Mouse (Mus musculus): ENCODE data around the gene Ly86.

The Ly86 gene

GRCm38 (mm10) chr13:37353868-37354267, 8.9 kb downstream of the Ly86 start:
- DNase-seq (ENCODE audit: low read depth) = no peak

DNA sequence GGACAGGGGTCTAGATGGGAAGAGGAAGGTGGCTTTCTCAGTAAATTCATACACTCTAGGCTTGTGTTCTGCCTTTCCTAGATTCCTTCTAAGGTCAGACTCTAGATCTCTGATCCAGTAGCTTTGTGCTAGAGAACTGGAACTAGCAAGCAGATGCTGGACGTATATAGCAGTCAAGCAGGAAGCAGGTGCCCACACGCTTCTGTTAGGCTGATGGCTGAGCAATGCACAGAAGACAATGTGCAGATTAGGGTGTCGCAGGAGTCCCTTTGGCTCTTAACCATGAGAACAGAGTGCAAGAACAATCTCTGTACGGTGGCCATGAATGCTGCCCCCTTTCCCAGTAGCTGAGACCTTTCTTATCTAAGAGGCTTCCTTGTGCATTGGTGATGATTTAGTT, 9.4 kb downstream of the Ly86 start:
- no peak for DNase-seq (ENCODE audit: low read depth)

DNA sequence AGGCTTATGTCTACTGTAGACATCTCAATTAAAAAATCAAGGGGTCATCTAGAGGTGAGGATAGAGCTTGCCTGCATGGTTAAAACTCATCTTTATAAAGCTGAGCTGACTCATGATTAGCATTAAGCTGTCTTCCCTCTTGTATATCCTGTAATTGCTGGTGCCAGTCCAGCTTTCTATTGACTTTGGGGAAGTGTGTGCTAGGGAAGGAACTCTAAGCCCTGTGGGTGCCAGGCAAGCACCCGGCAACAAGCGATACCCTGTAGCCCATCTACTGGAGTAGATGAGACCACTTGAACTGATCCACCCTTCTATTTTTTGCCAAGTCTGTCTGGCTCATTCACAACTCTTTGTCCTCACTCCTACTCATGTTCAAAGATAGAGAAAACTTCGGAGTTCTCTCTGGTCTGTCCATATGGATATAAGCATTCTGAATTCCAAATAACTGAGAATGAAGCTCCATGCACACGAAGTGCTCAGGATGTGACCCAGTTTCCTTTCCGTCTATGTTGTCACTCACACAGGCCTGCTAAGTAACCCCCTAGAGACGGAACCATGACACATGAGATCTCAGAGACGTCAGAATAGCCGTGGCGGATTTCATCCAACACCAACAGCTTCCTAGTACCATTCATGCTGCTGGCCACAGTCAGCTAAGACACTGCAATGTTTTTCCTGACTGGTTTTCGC, 10.8 kb downstream of the Ly86 start:
- DNase-seq (ENCODE audit: low read depth) = no peak

GRCm38 (mm10) chr13:37356549-37356948, 11.5 kb downstream of the Ly86 start:
- DNase-seq (ENCODE audit: low read depth) = no peak

DNA sequence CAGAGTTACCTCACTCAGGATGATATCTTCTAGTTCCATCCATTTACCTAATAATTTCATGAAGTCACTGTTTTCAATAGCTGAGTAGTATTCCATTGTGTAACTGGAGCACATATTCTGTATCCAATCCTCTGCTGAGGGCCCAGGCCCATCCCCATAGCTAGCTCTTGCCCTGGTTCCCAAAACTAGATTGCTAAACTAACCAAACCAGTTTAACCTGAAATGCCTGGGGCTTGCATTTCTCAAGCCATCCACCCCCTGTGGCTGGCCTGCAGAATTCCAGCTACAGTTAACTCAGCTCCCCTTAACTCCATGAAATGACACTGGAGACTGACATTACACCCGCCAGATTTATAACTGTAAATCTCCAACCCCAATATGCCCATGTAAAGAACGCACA, 13.1 kb downstream of the Ly86 start:
- DNase-seq (ENCODE audit: low read depth) = no peak

- peak; percentile 81 for DNase-seq (ENCODE audit: low read depth)
These were observed 16.2 kb downstream of the Ly86 start for GRCm38 (mm10) chr13:37361249-37361648.

DNA sequence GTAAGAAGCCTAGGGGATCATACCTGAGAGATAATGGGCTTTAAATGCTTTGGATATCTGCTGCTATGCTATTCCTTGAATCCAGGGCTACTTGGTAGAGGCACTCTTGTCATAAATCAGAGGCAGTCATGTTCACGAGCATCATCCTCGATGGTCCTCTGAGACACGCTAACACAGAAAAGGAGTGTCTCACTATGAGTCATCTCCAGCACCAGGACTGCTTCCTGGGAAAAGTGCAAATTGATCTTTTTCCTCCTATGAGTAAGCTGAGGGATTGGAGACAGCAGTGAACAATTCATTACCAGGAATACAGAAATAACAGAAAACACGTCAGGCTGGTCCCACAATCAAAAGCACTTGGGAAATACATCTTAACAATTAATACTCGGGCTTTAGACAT, 19.3 kb downstream of the Ly86 start:
- peak; percentile 65 for DNase-seq (ENCODE audit: low read depth)

DNA sequence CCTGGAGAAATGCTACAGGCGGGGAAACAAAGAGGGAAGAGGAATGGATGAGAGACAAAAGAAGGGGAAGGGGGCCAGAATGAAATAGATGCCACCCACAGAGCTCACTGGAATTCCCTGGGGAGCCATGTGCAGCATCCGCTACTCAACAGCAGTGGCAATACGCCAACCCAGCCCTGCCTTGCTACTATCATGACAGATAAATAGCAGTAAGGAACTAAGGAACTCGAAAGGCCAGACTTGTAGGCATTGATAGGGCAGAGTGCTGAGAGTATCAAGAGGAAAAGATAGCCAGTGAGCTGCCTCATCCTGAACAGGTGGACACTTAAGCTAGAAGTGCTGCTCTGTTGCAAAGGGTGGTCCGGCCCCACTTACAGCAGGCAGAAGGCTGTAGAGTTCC, 31.4 kb downstream of the Ly86 start:
- no peak for DNase-seq (ENCODE audit: low read depth)

DNA sequence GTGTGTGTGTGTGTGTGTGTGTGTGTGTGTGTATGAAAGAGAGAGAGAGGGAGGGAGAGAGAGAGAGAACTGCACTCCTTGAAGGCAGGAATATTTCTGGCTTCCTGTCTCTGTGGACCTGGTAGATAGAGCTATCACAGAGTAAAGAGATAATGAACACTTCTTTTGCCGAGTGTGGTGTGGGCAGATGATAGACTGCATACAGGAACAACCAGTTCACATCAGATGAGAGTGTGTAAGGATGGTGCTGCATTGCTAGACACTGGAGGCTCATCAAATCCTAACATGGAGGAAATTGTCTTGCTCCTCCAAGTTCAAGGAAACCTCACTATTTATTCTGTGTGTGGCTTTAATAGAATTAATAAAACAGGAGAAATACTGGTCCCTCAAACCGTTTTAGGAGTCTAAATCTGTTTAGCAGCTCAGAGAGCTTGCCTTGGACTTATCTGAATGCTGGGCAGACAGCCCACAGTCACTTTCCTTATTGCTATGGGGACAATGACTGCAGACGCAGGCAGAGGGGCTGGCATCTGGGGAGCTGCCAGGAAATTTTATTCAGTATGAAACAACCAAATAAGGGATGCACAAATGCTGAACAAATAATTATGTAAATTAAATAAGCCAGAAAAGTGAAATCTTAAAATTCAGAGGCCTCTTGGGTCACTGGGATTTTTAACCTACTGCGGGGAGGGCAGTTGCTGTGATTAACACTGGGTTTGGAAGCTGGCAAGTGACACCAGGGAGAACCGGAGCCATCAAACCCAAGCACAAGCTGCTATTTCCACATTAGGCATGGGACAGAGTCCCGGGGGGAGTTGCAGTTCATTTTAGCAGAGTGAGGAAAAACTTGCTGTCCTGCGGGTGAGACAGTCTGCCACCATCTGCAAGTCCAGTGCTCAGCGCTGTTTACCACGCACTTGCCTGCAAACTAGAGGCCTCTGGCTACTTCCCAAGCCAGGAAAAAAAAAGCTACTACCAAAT, 43.5 kb downstream of the Ly86 start:
- no peak for DNase-seq (ENCODE audit: low read depth)

- no peak for DNase-seq (ENCODE audit: low read depth)
These were observed 44.3 kb downstream of the Ly86 start for GRCm38 (mm10) chr13:37389296-37389695.

DNA sequence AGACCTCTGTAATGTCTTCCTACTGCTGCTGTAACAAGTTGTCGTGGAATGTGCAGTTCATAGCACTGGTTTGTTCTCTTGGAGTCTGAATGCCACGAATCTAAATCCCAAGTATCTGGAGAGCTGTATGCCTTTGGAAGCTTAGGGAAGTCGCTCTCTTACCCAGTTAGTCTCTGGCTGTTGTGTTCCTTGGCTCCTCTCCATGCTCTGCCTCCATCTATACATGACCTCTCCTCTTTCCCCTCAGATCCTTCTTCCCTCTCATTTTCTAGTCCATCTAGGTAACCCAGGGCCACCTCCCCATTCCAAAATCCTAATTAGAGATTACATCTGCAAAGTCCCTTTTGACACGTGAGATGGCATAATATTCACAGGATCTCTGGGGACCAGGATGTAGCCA, 53.8 kb downstream of the Ly86 start:
- DNase-seq (ENCODE audit: low read depth) = no peak

- DNase-seq (ENCODE audit: low read depth) = peak; percentile 11
These were observed 54.3 kb downstream of the Ly86 start for GRCm38 (mm10) chr13:37399340-37399739.

DNA sequence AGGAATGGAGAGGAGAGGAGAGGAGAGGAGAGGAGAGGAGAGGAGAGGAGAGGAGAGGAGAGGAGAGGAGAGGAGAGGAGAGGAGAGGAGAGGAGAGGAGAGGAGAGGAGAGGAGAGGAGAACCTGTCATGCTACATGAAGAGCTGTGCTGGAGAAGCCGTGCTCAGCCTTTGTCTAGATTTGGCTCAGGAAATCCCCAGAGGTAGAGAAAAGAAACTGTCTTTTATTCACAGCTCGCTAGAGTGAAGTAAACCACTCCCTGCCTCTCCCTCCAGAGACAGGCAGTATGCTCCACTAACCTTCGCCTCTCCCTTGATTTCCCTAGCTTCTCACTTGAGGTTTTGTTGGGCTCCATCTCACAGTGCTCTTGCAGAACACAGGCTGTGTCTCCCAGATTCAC, 57.4 kb downstream of the Ly86 start:
- DNase-seq (ENCODE audit: low read depth) = no peak

DNA sequence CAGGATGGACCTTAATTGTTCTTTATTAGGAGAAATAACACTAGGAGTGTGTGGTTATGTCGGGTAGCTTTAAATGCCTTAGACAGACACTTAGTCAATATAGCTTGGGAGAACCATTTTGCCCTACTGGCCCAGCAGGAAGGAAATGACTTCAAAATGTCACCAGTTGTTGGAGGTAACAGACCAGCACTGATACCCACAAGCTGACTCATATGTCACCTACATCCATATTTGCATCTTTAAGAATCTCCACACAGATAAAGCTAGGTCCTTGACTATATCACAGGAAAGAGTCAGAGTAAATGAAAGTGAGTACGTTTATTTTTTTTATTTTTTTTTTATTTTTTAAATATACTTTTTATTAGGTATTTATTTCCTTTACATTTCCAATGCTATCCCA, 58.7 kb downstream of the Ly86 start:
- no peak for DNase-seq (ENCODE audit: low read depth)

DNA sequence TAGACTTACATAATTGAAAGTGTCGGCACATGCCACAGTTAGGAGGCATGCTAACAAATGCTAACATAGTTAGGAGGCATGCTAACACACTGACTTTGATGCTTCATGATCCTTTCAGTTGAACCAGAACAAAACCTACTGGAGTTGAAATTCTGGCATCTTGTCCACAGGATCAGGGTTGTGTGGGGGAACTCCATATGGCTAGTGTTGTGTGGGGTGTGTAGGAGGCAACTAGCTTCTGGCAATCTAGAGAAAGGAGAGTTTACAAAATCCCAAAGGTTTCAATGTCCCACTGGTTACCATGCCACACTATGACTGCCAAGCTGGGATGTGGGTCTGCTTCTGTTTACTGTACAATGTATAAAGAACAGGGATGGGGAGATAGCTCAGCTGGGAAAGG, 70.7 kb downstream of the Ly86 start:
- DNase-seq (ENCODE audit: low read depth) = no peak

DNA sequence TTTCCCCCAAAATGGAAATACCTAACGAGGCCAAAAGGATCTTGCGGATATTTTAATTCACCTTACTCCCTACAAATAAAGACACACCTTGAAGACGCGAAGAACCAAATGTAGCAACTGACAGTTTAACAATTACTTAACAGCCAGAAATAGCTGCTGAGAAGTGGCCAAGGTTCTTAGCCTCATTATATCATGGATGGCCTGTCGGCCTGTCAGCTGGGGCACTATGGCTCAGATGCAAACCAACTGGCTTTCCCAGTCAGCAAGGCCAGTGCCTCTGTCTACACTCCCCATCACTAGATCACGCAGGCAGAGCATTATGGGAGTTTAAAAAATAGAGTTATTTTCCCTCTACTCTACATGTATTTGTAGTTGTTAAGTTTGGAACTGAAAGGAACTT, 78.4 kb downstream of the Ly86 start:
- no peak for DNase-seq (ENCODE audit: low read depth)

DNA sequence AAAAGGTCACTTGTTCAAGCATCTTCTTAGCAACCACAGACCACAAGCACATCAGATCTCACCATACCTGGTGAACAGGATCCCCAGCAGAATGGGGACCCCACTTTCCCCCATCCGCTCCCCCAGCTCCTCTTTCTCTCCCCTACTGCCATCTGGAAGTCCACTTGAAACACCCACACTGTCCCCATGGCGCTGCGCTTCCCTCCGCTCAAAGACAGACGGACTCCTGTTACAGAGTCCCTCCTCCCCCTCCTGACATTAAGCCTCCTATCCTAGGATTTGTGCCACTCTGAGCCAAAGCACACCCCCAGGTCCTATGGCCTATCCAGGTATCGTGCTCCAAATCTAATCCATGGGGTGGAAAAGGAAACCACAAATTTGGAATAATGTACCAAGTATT, 79.9 kb downstream of the Ly86 start:
- no peak for DNase-seq (ENCODE audit: low read depth)

- DNase-seq (ENCODE audit: low read depth) = no peak
These were observed 80.4 kb downstream of the Ly86 start for GRCm38 (mm10) chr13:37425406-37425805.

DNA sequence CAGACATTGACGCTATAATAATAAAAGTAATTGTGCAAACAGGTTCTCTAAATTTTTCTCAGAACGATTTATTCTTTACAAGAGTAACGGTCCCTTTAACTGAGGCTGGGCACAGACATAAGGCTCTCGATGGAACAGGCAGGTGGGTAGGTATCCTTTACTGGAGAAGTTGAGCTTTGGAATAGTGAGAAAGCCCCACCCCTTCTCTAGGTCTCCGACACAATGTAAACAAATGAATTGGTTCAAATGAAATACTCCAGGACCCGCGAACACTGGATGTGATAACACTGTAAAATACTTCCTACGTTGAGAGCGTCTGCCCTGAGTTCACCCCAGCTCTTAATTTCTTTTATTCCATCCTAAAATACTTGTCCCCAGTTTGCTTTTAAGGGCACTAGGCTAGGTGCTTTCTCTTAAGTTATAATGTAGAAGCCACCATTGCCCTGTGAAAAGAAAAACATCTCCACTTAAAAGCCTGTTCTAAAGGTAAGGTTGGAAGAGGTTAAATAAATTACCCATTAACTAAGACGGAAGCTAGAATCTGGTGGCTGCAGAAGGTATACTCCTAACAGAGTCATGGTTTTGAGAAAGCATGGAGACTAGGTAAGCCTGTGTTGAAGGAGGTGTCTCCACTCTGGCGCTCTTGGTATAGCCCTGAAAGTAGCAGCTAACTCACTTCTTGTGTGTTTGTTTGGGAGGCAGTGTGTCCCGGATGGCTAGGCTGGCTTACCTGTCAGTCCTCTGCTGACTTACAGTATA, 81.7 kb downstream of the Ly86 start:
- no peak for DNase-seq (ENCODE audit: low read depth)

DNA sequence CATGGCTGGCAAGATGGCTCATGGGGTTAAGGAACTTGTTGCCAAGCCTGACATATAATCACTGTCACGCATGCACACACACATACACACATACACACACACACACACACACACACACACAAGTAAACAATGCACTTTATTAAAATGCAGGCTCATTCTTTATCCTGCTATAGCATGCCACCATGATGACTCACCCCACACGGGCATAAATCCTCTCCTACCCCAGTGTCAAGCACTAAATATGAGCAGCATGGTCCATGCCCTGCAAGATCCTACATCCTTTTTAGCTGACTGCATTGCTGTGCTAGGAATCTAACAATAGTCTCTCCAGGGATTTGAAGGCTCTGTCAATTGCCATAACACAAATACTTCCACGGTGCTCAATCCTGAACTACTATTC, 83.5 kb downstream of the Ly86 start:
- DNase-seq (ENCODE audit: low read depth) = peak; percentile 54

DNA sequence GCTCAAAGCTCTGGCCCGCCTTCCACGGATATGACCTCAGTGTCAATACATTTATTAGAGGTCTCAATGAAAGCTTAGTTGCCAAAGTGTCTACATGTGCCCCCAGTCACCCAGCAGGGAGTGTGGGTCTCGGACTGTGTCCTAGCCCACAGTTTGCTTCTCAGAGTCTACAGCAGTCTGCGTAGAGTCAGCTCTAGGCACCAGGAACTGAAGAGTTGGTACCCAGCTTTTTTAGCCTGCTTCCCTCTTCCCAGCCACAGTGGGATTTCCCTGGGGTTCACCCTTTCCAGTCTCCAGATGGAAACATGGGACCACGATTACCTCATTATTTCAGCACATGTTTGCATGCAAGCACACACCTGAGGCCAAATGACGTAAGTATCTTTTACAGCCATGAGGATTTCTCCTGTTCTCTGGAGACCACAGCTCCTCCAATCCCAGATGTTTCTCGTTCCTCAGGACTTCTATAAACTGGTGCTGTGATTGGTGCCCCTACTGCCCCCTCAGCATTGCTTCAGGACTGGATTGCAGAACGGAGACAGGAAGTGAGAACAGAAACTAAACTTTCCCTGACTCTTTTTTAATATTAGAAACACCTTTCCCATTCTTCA, 84.8 kb downstream of the Ly86 start:
- no peak for DNase-seq (ENCODE audit: low read depth)

DNA sequence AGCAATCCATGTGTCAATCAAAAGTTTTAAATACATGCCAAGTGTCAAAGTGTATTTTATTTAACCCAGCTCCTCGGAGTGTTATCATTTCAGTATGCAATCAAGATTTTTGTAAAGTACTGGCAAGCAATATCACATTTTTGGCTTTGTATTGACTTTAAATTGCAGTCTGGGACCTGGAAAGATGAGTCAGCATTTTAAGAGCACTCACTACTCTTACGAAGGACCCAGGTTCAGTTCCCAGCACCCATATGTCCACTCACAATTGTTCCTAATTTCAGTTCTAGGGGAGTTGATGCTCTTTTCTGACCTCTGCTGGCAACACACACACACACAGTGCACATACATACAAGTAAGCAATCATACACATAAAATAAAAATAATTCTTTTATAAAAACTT, 86.7 kb downstream of the Ly86 start:
- no peak for DNase-seq (ENCODE audit: low read depth)
